Mouse (Mus musculus): ENCODE results near the gene Nelfa.
"Not testable (repeated sequence)": the region's sequence is repeated elsewhere in the genome, so short reads cannot be mapped to it uniquely, and the experiment has no call there.

Gene Nelfa

DNA sequence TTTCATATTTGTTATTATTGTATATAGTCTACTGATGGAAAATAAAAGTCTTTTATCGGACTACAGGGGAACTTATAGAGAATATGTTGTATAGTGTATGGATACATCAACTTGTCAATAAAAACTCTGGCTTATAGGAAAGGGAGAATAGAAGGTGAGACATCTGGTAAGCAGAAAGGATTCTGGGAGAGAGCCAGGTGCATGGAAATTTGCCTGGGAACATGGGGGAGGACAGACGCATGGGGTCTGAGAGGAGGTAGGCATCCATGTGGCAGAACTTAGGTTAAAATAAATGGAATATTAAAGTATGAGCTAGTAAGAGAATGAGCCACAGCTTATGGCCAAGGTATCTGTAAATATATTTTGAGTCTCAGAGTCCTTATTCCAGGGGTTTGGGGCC lies 16.2 kb downstream of the Nelfa start:
- no peak for DNase-seq (ENCODE audit: low read depth, low spot score)

- no peak for DNase-seq (ENCODE audit: low read depth, low spot score)
Measured at GRCm38 (mm10) chr5:33919466-33919865, 16.7 kb downstream of the Nelfa start.

DNA sequence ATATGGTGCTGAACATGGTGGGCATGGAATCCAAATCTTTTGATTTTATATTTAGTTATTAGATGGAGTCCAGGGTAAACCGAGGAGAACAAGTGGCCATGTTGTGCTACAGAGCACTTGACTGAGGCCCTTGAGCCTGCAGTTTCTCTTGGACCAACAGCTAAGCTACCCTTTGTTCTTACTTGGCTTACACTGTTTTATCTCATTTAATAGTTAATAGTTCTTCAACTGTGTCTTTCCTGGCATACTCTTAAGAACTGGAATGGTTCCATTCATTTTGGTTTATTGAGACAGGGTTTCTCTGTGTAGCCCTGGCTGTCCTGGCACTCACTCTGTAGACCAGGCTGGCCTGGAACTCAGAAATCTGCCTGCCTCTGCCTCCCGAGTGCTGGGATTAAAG lies 19.6 kb downstream of the Nelfa start:
- not testable (repeated sequence) for DNase-seq (ENCODE audit: low read depth, low spot score)

- DNase-seq (ENCODE audit: low read depth, low spot score): not testable (repeated sequence)
Measured at GRCm38 (mm10) chr5:33915031-33915430, 21.2 kb downstream of the Nelfa start.

DNA sequence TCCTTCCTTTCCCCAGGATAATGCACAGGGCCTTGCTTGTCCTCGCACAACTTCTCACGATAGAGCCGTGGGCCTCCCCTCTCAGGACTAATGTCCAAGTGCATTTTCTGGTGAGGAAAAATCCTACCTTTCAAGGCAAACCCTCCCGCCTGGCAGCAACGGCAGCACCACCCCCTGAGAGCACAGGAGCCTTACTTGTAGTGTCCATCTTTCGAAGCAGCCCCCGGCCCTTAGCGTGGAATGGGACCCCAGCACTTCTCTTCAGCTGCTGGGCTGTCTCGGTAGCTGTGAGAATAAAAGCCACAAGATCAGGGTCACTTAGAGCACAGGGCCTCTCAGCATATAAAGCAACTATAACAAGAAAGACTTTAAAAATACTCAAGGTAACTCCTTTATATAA lies 33.0 kb downstream of the Nelfa start:
- DNase-seq (ENCODE audit: low read depth, low spot score): no peak

GRCm38 (mm10) chr5:33902696-33903095 lies 33.5 kb downstream of the Nelfa start:
- no peak for DNase-seq (ENCODE audit: low read depth, low spot score)

DNA sequence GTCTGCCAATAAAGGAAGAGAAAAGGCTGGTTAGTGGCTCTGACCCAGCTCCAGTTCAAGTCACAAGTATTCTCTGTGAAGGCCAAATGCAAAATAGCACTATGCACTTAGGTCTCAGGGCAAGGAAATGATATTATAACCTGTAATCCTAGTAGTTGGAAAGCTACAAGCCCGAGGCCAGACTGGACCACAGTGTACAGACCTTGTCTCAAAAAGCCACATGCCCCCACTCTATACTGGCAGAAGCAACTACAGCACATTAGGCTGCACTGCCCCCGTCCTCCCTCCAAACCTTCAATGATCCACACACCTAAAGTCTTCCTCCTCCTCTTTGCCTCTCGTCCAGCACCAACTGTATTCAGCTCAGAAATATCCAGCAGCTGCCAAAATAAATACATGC lies 34.9 kb downstream of the Nelfa start:
- no peak for DNase-seq (ENCODE audit: low read depth, low spot score)

- DNase-seq (ENCODE audit: low read depth, low spot score): no peak
Measured at GRCm38 (mm10) chr5:33900701-33901263, 35.4 kb downstream of the Nelfa start.

DNA sequence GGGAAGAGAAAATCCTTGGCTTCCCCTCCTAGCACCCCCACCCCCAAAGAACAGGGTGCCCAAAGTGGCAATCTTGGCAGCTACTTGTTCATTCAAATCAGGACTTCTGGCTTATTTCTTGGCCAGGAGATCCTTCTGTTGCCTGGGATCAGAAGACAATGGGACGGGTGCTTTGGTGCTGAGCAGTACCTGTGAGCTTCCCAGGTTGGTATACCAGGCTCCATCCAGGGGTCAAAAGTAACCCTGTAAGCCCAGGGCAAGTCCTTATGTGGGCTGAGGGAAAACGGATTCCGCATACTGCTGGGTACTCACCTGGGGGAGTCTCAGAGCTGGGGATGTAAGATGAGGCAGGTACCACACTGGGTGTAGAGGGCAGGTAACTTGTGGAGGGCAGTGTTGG lies 36.1 kb downstream of the Nelfa start:
- no peak for DNase-seq (ENCODE audit: low read depth, low spot score)

GRCm38 (mm10) chr5:33899245-33899644 lies 37.0 kb downstream of the Nelfa start:
- no peak for DNase-seq (ENCODE audit: low read depth, low spot score)

DNA sequence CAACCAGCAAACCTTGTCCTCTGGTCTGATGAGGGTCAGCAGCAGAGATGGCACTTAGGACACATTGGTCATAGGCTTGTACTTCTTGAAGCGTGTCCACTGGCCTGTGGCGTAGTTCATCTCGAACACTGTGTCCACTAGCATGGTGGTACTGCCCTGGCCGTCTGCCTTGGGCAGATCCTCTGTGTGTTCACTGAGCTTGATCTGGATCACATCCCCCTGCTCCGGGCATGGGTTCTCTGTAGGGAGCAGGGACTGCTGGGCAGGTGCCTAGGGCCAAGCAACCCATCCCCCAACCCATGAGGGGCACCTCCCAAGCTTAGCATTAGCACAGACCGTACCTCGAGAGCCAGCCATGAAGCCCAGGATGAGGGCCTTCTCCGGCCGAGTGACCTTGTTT lies 37.5 kb downstream of the Nelfa start:
- DNase-seq (ENCODE audit: low read depth, low spot score): no peak

GRCm38 (mm10) chr5:33897158-33897557 lies 39.1 kb downstream of the Nelfa start:
- DNase-seq (ENCODE audit: low read depth, low spot score): no peak

GRCm38 (mm10) chr5:33895116-33895515 lies 41.1 kb downstream of the Nelfa start:
- DNase-seq (ENCODE audit: low read depth, low spot score): no peak

GRCm38 (mm10) chr5:33893406-33893805 lies 42.8 kb downstream of the Nelfa start:
- DNase-seq (ENCODE audit: low read depth, low spot score): no peak

DNA sequence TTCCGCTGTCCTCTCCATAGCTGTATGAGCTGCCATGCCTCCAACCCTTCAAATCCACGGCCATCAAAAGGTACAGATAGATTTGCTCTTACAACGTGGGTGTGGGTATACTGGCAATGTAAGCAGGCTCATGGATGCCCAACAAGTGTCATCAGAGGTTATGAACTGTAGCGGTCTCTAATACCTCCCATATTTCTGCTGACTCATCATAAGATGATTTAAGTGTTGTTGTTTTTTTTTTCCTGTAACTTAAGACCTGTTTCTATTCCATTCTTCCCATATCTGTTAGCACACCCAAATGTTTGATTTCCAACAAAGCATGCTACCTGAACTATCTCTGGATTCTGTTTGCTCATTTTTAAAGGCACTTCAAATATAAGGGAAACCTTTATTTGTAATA lies 55.1 kb downstream of the Nelfa start:
- no peak for DNase-seq (ENCODE audit: low read depth, low spot score)

GRCm38 (mm10) chr5:33875472-33875871 lies 60.7 kb downstream of the Nelfa start:
- DNase-seq (ENCODE audit: low read depth, low spot score): no peak

- DNase-seq (ENCODE audit: low read depth, low spot score): no peak
Measured at GRCm38 (mm10) chr5:33857693-33858092, 78.5 kb downstream of the Nelfa start.

DNA sequence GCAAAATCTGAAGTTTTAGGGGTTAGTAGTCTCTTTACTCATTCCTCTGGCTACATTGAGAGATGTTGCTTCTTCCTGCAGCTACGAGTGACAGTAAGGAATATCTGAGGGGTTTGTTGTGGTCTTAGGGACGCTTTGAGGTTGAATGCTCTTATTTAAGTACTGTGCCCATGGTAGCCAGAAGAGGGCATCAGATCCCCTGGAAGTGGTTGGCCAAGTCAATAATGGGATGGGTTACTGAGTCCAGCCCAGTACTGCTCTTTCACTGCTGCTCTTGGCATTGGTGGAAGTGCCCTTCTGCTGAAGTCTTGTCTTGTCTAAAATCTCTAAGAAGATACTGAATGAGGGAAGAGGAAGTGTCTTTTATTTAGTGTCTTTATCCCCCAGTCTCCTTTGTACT lies 82.2 kb downstream of the Nelfa start:
- peak; percentile 28 for DNase-seq (ENCODE audit: low read depth, low spot score)

DNA sequence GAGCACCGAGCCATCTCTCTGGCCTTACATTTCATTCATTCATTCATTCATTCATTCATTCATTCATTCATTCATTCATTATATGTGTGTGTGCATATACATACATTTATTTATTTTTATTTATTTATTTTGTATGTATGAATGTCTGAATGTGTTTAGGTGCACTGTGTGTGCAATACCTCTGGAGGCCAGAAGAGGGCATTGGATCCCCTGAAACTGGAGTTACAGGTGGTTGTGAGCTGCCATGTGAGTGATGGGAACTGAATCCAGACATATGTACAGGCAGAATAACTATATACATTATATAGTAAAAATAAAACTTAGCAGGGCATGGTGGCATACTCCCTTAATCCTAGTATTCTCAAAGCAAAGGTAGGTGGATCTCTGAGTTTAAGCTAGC lies 83.1 kb downstream of the Nelfa start:
- DNase-seq (ENCODE audit: low read depth, low spot score): peak; percentile 32

DNA sequence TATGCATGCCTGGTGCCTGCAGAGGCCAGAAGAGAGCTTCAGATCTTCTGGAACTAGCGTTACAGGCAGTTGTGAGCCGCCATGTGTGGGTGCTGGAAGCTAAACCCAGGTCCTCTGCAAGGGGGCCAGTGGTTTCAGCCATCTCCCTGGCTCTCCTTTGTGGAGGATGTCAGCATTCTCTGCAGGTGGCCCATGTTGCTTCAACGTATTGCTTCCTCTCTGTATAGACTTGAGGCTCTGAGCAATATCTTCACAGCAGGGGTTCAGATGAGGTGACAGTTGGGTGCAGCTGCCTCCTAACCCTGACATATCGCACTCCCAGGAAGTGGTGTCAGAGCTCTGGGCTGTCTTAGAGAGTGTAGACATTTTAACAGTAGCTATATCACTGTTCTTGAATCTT lies 84.7 kb downstream of the Nelfa start:
- DNase-seq (ENCODE audit: low read depth, low spot score): no peak

All from R1 (cell line).